Mouse (Mus musculus) adrenal gland, adult 8-10 months (tissue): ENCODE measurements around the gene Ing1. TPM values are rescaled to one million over a fixed set of nuclear protein-coding genes. Genes with fewer than 3 reads are reported as not detected.

Experiments
- DNase-seq: peaks from one replicate; pipeline ENCODE4 v3.0.0; 2022
- total RNA-seq, 4 experiments: library from RNA; stranded (reverse); gene quantifications; 2 replicates each; pipeline ENCODE4 v1.2.4; 2022

Gene Ing1
- total RNA-seq, 4 experiments from 2014 or later, result 34.0 to 42.5 (median 36.9) TPM

- DNase-seq, result peak; percentile 45
Measured at GRCm38 (mm10) chr8:11592296-11592695, 36.9 kb downstream of the Ing1 start.

GRCm38 (mm10) chr8:11593222-11593884, 38.0 kb downstream of the Ing1 start:
- no peak for DNase-seq

GRCm38 (mm10) chr8:11600301-11600951, 45.1 kb downstream of the Ing1 start:
- peak; percentile 58 for DNase-seq

GRCm38 (mm10) chr8:11602006-11602680, 46.8 kb downstream of the Ing1 start:
- DNase-seq, result peak; percentile 34

GRCm38 (mm10) chr8:11608848-11609247, 53.5 kb downstream of the Ing1 start:
- DNase-seq, result no peak

Other genes starting within 250 kb of the Ing1 start
- gene Col4a2, start 242.8 kb upstream of the Ing1 start, total RNA-seq, result 100 to 1,000 TPM; 122 to 162 (median 137) TPM
- 100 to 1,000 TPM; 276 to 357 (median 298) TPM for gene Col4a1, start 242.7 kb upstream of the Ing1 start, total RNA-seq
- gene Rab20, start 76.9 kb upstream of the Ing1 start, total RNA-seq, result 10 to 100 TPM in 2 of 4 experiments, 1 to 10 TPM in 2; 9.2 to 14.0 (median 10.8) TPM
- gene Naxd, start 58.1 kb upstream of the Ing1 start, total RNA-seq, result 10 to 100 TPM; 73.9 to 84.5 (median 77.5) TPM
- gene Cars2, start 4.8 kb upstream of the Ing1 start, total RNA-seq, result 10 to 100 TPM; 35.8 to 54.6 (median 38.9) TPM
- gene Ankrd10, start 80.2 kb downstream of the Ing1 start, total RNA-seq, result 10 to 100 TPM; 50.9 to 93.7 (median 66.6) TPM
- not detected for gene 1700016D06Rik, start 145.5 kb downstream of the Ing1 start, total RNA-seq
- 10 to 100 TPM; 40.3 to 56.7 (median 46.7) TPM for gene Arhgef7, start 172.2 kb downstream of the Ing1 start, total RNA-seq